Mouse (Mus musculus) testis, adult 2 months (tissue): ENCODE results near the gene Fchsd2.

Experiments used
- CTCF ChIP-seq: fragments of 200-500 bp; IDR thresholded peaks from 2 replicates; pipeline ENCODE4 v1.5.1; 2012; ENCODE audit warnings: low read depth, mild to moderate bottlenecking, inconsistent platforms, low read length, moderate library complexity; ENCODE audit not compliant: control insufficient read depth, insufficient read depth, insufficient replicate concordance
- POLR2A ChIP-seq: fragments of 200-500 bp; IDR thresholded peaks from 2 replicates; pipeline ENCODE4 v1.6.1; 2012; ENCODE audit warnings: low read depth, mild to moderate bottlenecking, inconsistent platforms, low read length, moderate library complexity; ENCODE audit not compliant: control insufficient read depth

- TF ChIP-seq CTCF (no peak), POLR2A (no peak)
These were observed 179.9 kb downstream of the Fchsd2 start for GRCm38 (mm10) chr7:101272466-101273160.
